Mouse (Mus musculus) hindbrain, embryonic 12.5 days (tissue): ENCODE data around the gene Pipox. TPM values are rescaled to one million over a fixed set of nuclear protein-coding genes. Genes with fewer than 3 reads are reported as not detected.
A peak's percentile ranks its signal among the peaks of the same experiment; 100 is the strongest.

Experiments
- ATAC-seq: fragments of 200-750 bp; cut with Nextera tagmentation; 2 replicates; pipeline ENCODE4 v1.8.0; 2017; ENCODE audit warnings: moderate TSS enrichment; ENCODE audit not compliant: low FRiP score
- H3K27ac ChIP-seq: fragments of 300-500 bp; sonication (generic); 2 replicates; pipeline ENCODE4 v1.5.1; 2016; ENCODE audit warnings: mild to moderate bottlenecking
- H3K27me3 ChIP-seq: fragments of 300-500 bp; sonication (generic); 2 replicates; pipeline ENCODE4 v1.6.1; 2016; ENCODE audit warnings: mild to moderate bottlenecking
- H3K36me3 ChIP-seq: fragments of 300-500 bp; sonication (generic); 2 replicates; pipeline ENCODE4 v1.6.1; 2016; ENCODE audit warnings: mild to moderate bottlenecking
- H3K4me1 ChIP-seq: fragments of 300-500 bp; sonication (generic); 2 replicates; pipeline ENCODE4 v1.6.1; 2016
- H3K4me2 ChIP-seq: fragments of 300-500 bp; sonication (generic); replicated peaks from 2 replicates; pipeline ENCODE4 v1.6.1; 2016; ENCODE audit warnings: mild to moderate bottlenecking
- H3K4me3 ChIP-seq: fragments of 300-500 bp; sonication (generic); 2 replicates; pipeline ENCODE4 v1.5.1; 2016; ENCODE audit warnings: mild to moderate bottlenecking
- H3K9ac ChIP-seq: fragments of 300-500 bp; sonication (generic); 2 replicates; pipeline ENCODE4 v1.6.1; 2016; ENCODE audit warnings: mild to moderate bottlenecking, moderate library complexity
- H3K9me3 ChIP-seq: fragments of 300-500 bp; sonication (generic); replicated peaks from 2 replicates; pipeline ENCODE4 v1.6.1; 2016; ENCODE audit warnings: mild to moderate bottlenecking
- WGBS: fragments of 180-500 bp; shearing (Covaris S2); methylation state at CpG from one replicate; pipeline ENCODE4 v1.1.7; 2016; 5-methylcytosine and 5-hydroxymethylcytosine counted together
- polyA plus RNA-seq: library from polyadenylated mRNA; unstranded; fragments of >200 nt; fragmentation: Nextera tagmentation; extraction: Ambion mirVana; gene quantifications from 2 replicates; pipeline ENCODE4 v1.2.1, GENCODE M21; 2016

The Pipox gene
- polyA plus RNA-seq, 1 experiment from 2014 or later = 5.0 TPM

DNA sequence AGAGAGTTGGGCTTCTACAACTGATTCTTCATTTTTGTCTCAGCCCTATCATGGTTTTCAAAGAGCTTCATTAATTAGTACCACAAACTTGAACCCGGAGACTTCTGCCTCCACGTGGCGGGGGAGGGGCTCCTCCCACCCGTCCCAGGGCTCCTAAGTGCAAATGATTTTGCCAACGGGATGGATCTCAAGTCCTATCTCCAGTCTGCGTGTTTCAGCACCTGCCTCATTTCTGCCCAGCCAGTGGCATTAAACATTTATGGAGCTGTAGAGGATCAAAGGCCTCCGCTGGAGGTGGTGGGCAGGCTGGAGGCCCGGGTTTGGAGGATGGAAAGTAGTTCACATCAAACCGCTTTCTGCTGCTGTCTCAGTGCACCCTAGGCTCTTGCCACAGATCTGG lies 32.8 kb upstream of the Pipox start:
- Histone ChIP-seq H3K4me3 (no peak overlapping the region), H3K9ac (no peak overlapping the region), H3K4me2 (no peak overlapping the region), H3K4me1 (peaks cover 46% of the 10 kb centered on the region), H3K27me3 (peaks cover 32% of the 10 kb centered on the region), H3K9me3 (no peaks in the 10 kb centered on the region), H3K36me3 (no peaks in the 10 kb centered on the region), H3K27ac (peak overlapping the region; percentile 77)
- WGBS = 19% methylated on average over 9 of the region's 9 CpGs
- ATAC-seq = no peak

DNA sequence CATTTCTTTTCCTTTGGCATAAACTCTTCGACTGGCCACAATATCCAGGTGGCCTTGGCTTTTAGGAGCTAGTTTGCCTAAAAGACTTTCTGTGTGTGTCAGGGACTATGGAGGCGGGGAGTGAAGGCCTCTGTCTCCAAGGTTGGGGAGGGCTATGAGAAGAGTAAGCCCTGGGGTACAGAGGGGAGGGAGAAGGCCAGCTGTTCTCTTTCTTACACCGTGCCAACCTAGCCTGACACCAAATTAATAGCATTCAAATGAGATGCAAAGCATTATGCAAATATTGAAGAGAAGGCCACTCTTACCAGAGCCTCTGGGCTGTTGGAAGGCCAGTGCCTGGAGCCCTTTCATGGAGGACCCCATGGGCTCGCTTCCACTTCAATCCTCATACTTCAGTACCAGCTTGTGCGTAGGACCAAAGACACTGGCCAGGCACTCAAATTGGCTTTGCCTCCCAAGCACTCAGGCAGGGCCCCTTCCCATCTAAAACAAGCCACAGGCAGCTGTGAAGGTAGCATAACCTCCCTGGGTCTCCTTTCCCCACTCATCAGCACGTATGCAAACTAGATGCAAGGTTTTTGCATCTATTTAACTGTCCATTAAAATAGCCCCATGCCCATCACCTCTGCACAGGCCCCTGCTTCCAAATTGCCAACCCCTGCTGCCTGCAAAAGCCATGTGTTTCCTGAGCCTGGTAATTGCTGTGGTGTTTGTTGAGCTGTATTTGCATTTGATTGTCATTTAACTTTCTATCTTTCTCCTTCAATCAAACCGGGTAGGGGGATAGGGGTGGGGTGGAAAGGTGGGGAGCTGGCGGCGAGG lies 32.2 kb upstream of the Pipox start:
- 28% methylated on average over 9 of the region's 9 CpGs for WGBS
- ATAC-seq = peak; percentile 81
- Histone ChIP-seq H3K36me3 (no peaks in the 10 kb centered on the region), H3K27ac (peak overlapping the region; percentile 77), H3K4me3 (no peak overlapping the region), H3K9me3 (no peaks in the 10 kb centered on the region), H3K4me1 (peaks cover 40% of the 10 kb centered on the region), H3K9ac (no peak overlapping the region), H3K4me2 (no peak overlapping the region), H3K27me3 (peaks cover 26% of the 10 kb centered on the region)

- Histone ChIP-seq H3K9me3 (no peaks in the 10 kb centered on the region), H3K36me3 (no peaks in the 10 kb centered on the region), H3K4me3 (no peak overlapping the region), H3K4me1 (peaks cover 29% of the 10 kb centered on the region), H3K4me2 (no peak overlapping the region), H3K27ac (no peak overlapping the region), H3K27me3 (peaks cover 9% of the 10 kb centered on the region; the same call in 1 of the 2 replicates), H3K9ac (no peak overlapping the region)
- ATAC-seq = no peak
- 65% methylated on average over 4 of the region's 4 CpGs for WGBS
Measured at GRCm38 (mm10) chr11:77923285-77923684, 29.4 kb upstream of the Pipox start.

GRCm38 (mm10) chr11:77917166-77917565 lies 23.3 kb upstream of the Pipox start:
- H3K27ac ChIP-seq = 0 out of 2 replicates have a peak overlapping the region, but pooled peaks have one; percentile 24
- H3K9me3 ChIP-seq = no peaks in the 10 kb centered on the region

GRCm38 (mm10) chr11:77916741-77917140 lies 22.8 kb upstream of the Pipox start:
- ATAC-seq = no peak
- 0 out of 2 replicates have a peak overlapping the region, but pooled peaks have one; percentile 24 for H3K27ac ChIP-seq
- H3K4me1 ChIP-seq = peaks cover 27% of the 10 kb centered on the region
- no peaks in the 10 kb centered on the region for H3K9me3 ChIP-seq
- no peaks in the 10 kb centered on the region for H3K36me3 ChIP-seq
- H3K4me3 ChIP-seq = no peak overlapping the region
- H3K9ac ChIP-seq = no peak overlapping the region
- 80% methylated on average over 4 of the region's 4 CpGs for WGBS
- H3K4me2 ChIP-seq = no peak overlapping the region
- H3K27me3 ChIP-seq = peaks cover 50% of the 10 kb centered on the region

More at GRCm38 (mm10) chr11:77917166-77917565, 23.3 kb upstream of the Pipox start:
- Histone ChIP-seq H3K9ac (no peak overlapping the region), H3K4me1 (peaks cover 27% of the 10 kb centered on the region), H3K27me3 (peaks cover 52% of the 10 kb centered on the region), H3K4me3 (no peak overlapping the region), H3K36me3 (no peaks in the 10 kb centered on the region), H3K4me2 (no peak overlapping the region)
- ATAC-seq = no peak
- WGBS = 41% methylated on average over 10 of the region's 10 CpGs

DNA sequence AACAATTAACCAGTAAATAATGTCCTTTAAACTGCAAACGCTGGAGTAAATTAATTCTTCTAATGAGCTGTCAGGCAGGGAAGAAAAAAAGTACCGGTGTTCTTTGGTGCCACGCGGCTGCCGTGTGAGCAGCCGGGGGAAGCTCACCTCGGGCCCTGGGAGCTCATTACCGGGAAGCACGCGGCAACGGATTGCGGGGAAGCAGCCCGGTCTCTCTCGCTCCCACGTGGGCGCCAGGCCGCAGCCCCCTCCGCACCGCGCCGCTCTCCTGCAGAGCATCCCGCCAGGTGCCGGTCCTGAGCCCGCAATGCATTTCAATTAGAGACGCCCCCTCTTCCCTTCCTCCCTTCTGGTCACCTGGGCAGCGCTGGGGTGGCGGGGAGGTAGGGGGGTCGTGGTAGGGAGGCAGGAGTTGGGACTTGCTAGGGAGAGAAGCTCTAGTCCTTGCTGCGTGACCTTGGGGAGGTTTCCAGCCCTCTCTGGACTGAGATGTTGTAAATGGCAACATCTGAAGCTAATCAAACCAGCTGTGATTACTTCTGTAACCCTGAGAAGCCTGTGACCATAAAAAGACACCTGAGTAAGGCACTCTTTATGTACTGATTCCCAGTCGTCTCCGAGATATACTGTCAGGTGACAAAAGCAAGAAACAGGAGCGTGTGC lies 20.8 kb upstream of the Pipox start:
- no peak for ATAC-seq
- H3K27ac ChIP-seq = peak overlapping the region; percentile 23; the same call in 1 of the 2 replicates
- peaks cover 48% of the 10 kb centered on the region for H3K27me3 ChIP-seq
- 5% methylated on average over 32 of the region's 32 CpGs for WGBS
- H3K4me1 ChIP-seq = peaks cover 31% of the 10 kb centered on the region
- peak overlapping the region; percentile 40 for H3K4me2 ChIP-seq
- no peaks in the 10 kb centered on the region for H3K36me3 ChIP-seq
- peak overlapping the region; percentile 23 for H3K9ac ChIP-seq
- H3K9me3 ChIP-seq = 0 out of 2 replicates have a peak, but pooled peaks cover 3% of the 10 kb centered on the region
- H3K4me3 ChIP-seq = peak overlapping the region; percentile 18; the same call in 1 of the 2 replicates

DNA sequence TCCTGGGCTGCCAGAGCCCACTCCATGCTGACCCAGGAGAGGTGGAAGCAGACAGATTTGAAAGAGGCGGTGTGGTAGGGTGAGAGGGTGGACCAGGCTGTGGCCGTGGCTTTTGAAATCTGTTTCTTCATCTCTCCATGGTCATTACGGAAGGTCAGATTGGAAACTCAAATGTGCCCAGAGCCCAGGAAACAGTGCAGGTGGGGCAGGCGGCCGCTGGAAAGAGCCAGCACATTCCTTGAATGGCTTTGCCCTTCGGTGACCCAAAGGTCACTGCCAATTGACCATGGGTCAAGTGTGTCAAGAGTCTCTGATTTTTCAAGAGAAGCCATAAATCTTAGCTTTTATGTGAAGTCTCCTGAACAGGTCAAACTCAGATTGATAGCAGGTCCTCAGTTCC lies 19.6 kb upstream of the Pipox start:
- Histone ChIP-seq H3K36me3 (no peaks in the 10 kb centered on the region), H3K27ac (no peak overlapping the region), H3K4me2 (no peak overlapping the region), H3K27me3 (peaks cover 48% of the 10 kb centered on the region), H3K4me1 (peaks cover 37% of the 10 kb centered on the region), H3K4me3 (no peak overlapping the region), H3K9ac (no peak overlapping the region), H3K9me3 (0 out of 2 replicates have a peak, but pooled peaks cover 3% of the 10 kb centered on the region)
- ATAC-seq = no peak
- WGBS = 28% methylated on average over 6 of the region's 6 CpGs

DNA sequence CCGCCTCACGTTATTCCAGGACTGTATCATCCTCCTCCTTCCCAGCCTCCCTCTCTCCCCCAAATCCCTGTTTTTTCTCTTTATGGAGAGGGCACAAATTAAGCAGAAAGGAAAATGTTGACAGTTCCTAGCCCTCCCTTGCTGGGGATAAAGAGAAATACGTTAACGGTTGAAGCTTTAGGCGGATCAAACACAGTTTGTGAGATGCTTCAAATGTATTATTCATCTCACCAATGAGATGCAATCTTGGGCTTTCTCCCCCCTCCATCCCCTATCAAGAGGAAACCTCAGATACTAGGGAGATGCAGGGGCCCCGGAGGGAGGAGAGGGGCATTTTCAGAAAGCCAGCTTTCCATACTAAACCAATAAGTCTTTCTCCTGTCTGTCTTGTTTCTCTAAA lies 15.9 kb upstream of the Pipox start:
- 31% methylated on average over 6 of the region's 6 CpGs for WGBS
- H3K9me3 ChIP-seq = 0 out of 2 replicates have a peak, but pooled peaks cover 3% of the 10 kb centered on the region
- H3K4me2 ChIP-seq = no peak overlapping the region
- no peaks in the 10 kb centered on the region for H3K36me3 ChIP-seq
- no peak overlapping the region for H3K4me3 ChIP-seq
- no peak overlapping the region for H3K9ac ChIP-seq
- H3K4me1 ChIP-seq = peaks cover 39% of the 10 kb centered on the region
- H3K27me3 ChIP-seq = peaks cover 39% of the 10 kb centered on the region
- H3K27ac ChIP-seq = no peak overlapping the region
- ATAC-seq = no peak

- ATAC-seq = no peak
- Histone ChIP-seq H3K9ac (no peak overlapping the region), H3K36me3 (no peaks in the 10 kb centered on the region), H3K4me3 (no peak overlapping the region), H3K4me1 (peaks cover 35% of the 10 kb centered on the region), H3K27me3 (peaks cover 36% of the 10 kb centered on the region), H3K4me2 (no peak overlapping the region), H3K27ac (no peak overlapping the region), H3K9me3 (0 out of 2 replicates have a peak, but pooled peaks cover 3% of the 10 kb centered on the region)
- WGBS = 33% methylated on average over 5 of the region's 5 CpGs
Measured at GRCm38 (mm10) chr11:77909376-77909775, 15.5 kb upstream of the Pipox start.

DNA sequence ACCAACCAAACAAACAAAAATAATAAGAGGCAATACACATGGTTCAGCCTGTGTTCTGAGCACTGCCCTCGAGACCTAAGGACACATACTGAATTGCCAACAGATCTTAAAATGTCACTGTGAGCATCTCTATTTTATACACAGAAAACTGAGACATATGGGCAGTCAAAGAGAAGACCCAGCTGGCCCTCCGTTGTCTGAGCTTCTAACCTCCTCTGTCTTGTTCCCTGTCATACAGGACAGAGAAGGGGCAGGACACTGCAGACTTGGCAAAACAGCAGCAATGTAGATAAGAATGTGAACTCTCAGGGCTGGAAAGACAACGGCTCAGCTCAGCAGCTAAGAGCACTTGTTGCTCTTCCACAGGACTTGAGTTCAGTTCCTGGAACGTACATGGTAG lies 14.6 kb upstream of the Pipox start:
- H3K9me3 ChIP-seq = 0 out of 2 replicates have a peak, but pooled peaks cover 3% of the 10 kb centered on the region
- 83% methylated on average over 4 of the region's 4 CpGs for WGBS
- no peak overlapping the region for H3K9ac ChIP-seq
- no peak for ATAC-seq
- H3K4me1 ChIP-seq = peaks cover 38% of the 10 kb centered on the region
- no peak overlapping the region for H3K4me2 ChIP-seq
- H3K4me3 ChIP-seq = no peak overlapping the region
- H3K27me3 ChIP-seq = peaks cover 27% of the 10 kb centered on the region
- H3K27ac ChIP-seq = no peak overlapping the region
- no peaks in the 10 kb centered on the region for H3K36me3 ChIP-seq

DNA sequence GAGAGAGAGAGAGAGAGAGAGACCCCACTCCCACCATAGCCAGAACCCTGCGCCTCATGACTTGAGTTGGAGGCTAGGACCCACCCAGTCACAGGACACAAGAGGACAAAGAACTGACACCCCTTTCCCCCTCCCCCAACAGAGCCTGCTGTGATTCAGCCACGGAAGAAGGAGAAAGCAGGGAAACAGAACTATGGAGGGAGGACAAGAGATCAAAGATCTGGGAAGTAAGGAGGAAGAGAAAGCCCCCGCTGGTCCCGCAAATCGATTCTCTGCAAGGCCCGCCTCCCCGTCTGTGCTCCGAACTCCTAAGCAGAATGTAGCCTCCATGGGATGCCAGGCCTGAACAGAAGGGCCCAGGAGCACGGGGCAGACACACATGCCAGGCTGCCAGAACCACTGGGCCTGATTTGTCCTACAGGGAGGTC lies 12.9 kb upstream of the Pipox start:
- peaks cover 17% of the 10 kb centered on the region for H3K27me3 ChIP-seq
- 0 out of 2 replicates have a peak, but pooled peaks have one; percentile 54 for ATAC-seq
- H3K27ac ChIP-seq = peak overlapping the region; percentile 78
- H3K9ac ChIP-seq = peak overlapping the region; percentile 38; the same call in 1 of the 2 replicates
- H3K36me3 ChIP-seq = no peaks in the 10 kb centered on the region
- 0 out of 2 replicates have a peak, but pooled peaks cover 3% of the 10 kb centered on the region for H3K9me3 ChIP-seq
- peaks cover 43% of the 10 kb centered on the region for H3K4me1 ChIP-seq
- peak overlapping the region; percentile 38 for H3K4me2 ChIP-seq
- no peak overlapping the region for H3K4me3 ChIP-seq
- 4% methylated on average over 9 of the region's 9 CpGs for WGBS

GRCm38 (mm10) chr11:77906097-77906687 lies 12.3 kb upstream of the Pipox start:
- Histone ChIP-seq H3K4me2 (peak overlapping the region; percentile 38; the same call in 1 of the 2 replicates), H3K4me3 (no peak overlapping the region), H3K27me3 (peaks cover 21% of the 10 kb centered on the region), H3K4me1 (peaks cover 48% of the 10 kb centered on the region), H3K9ac (no peak overlapping the region), H3K9me3 (0 out of 2 replicates have a peak, but pooled peaks cover 2% of the 10 kb centered on the region), H3K36me3 (no peaks in the 10 kb centered on the region), H3K27ac (peak overlapping the region; percentile 78)
- no peak for ATAC-seq
- WGBS = 26% methylated on average over 19 of the region's 19 CpGs
